Mouse (Mus musculus) embryonic facial prominence, embryonic 11.5 days (tissue): ENCODE data around the gene Nes. TPM values are rescaled to one million over a fixed set of nuclear protein-coding genes. Genes with fewer than 3 reads are reported as not detected.

Experiments used
- ATAC-seq: fragments of 200-750 bp; cut with Nextera tagmentation; replicated peaks from 2 replicates; pipeline ENCODE4 v1.8.0; 2017; ENCODE audit warnings: low read depth; ENCODE audit not compliant: insufficient number of reproducible peaks, low FRiP score, low TSS enrichment
- DNase-seq: peaks from one replicate; pipeline ENCODE4 v3.0.0-alpha.2; 2015; ENCODE audit warnings: low spot score
- H3K27ac ChIP-seq: fragments of 300-500 bp; sonication (generic); replicated peaks from 2 replicates; pipeline ENCODE4 v1.5.1; 2014; ENCODE audit warnings: mild to moderate bottlenecking, low read depth, low read length, control low read depth
- H3K27me3 ChIP-seq: fragments of 300-500 bp; sonication (generic); 2 replicates; pipeline ENCODE4 v1.6.1; 2014; ENCODE audit warnings: mild to moderate bottlenecking, low read length, moderate library complexity, mixed read lengths; ENCODE audit not compliant: control insufficient read depth, insufficient read depth
- H3K36me3 ChIP-seq: fragments of 300-500 bp; sonication (generic); replicated peaks from 2 replicates; pipeline ENCODE4 v1.6.1; 2014; ENCODE audit warnings: low read depth, mild to moderate bottlenecking, low read length, moderate library complexity, mixed read lengths; ENCODE audit not compliant: control insufficient read depth, insufficient read depth
- H3K4me1 ChIP-seq: fragments of 300-500 bp; sonication (generic); 2 replicates; pipeline ENCODE4 v1.6.1; 2014; ENCODE audit warnings: low read length, mixed read lengths; ENCODE audit not compliant: control insufficient read depth, insufficient read depth
- H3K4me2 ChIP-seq: fragments of 300-500 bp; sonication (generic); 2 replicates; pipeline ENCODE4 v1.6.1; 2014; ENCODE audit warnings: low read depth, mild to moderate bottlenecking, control low read depth, low read length, moderate library complexity
- H3K4me3 ChIP-seq: fragments of 300-500 bp; sonication (generic); 2 replicates; pipeline ENCODE4 v1.5.1; 2014; ENCODE audit warnings: low read depth, low read length, control low read depth
- H3K9ac ChIP-seq: fragments of 300-500 bp; sonication (generic); replicated peaks from 2 replicates; pipeline ENCODE4 v1.6.1; 2014; ENCODE audit warnings: mild to moderate bottlenecking, control low read depth, low read length
- H3K9me3 ChIP-seq: fragments of 300-500 bp; sonication (generic); replicated peaks from 2 replicates; pipeline ENCODE4 v1.6.1; 2016; ENCODE audit warnings: mild to moderate bottlenecking, low read length, inconsistent platforms, mixed read lengths; ENCODE audit not compliant: control insufficient read depth
- WGBS: fragments of 180-500 bp; shearing (Covaris S2); extraction: QIAGEN DNeasy Blood & Tissue Kit; methylation state at CpG from one replicate; pipeline ENCODE4 v1.1.7; 2014; 5-methylcytosine and 5-hydroxymethylcytosine counted together
- polyA plus RNA-seq: library from polyadenylated mRNA; unstranded; fragments of >200 nt; fragmentation: Nextera tagmentation; extraction: Ambion mirVana; gene quantifications from 2 replicates; pipeline ENCODE4 v1.2.1, GENCODE M21; 2014

The Nes gene
- polyA plus RNA-seq, 1 experiment from 2014 or later, result 16.2 TPM

DNA sequence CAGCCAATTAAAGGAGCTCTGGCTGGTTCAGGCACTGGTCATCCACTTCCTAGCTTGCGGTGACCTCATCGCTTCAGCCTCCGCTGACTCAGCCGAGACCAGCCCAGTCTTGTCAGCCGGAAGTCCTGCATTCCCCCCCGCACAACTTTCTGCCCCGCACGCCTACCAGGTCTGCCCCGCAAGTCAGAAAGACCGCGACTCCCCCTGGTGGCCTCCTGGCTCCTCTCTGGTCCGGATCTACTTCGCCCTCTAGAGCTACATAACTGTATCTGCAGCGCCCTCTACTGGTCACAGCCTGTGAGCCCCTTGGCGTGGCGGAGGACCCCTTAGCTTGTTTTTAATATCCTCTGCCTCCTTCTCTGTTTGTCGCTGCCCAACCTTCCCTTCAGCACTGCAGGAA is 16.0 kb downstream of the Nes start:
- DNase-seq (peak; percentile 100), ATAC-seq (peak; percentile 79)
- Histone ChIP-seq H3K4me1 (peaks cover 17% of the 10 kb centered on the region), H3K27ac (no peak overlapping the region), H3K27me3 (peaks cover 12% of the 10 kb centered on the region), H3K4me3 (peak overlapping the region; percentile 27), H3K36me3 (no peaks in the 10 kb centered on the region), H3K9ac (peak overlapping the region; percentile 18; the same call in 1 of the 2 replicates), H3K4me2 (peak overlapping the region; percentile 77), H3K9me3 (no peaks in the 10 kb centered on the region)
- under 1% methylated on average over 17 of the region's 17 CpGs for WGBS

DNA sequence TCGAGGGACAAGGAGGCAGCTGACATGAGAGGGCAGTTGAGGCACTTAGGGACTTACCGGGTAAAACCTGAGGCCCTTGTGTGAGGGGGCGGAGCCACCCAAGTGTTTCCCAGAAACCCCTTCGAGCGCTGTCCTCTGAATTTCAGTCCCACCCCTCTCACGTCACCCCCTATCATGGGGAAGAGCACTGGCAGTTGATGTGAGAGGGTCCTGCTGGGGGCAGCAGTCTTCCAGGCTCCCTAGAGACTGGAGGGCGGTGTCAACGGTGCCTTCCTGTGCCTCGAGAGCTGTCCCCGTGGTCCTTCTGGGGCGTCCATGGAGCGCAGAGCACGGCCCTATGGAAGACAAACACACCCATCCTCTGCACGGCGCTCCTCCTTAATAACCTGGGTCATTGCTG is 16.8 kb downstream of the Nes start:
- peaks cover 11% of the 10 kb centered on the region for H3K4me1 ChIP-seq
- H3K4me3 ChIP-seq, result peak overlapping the region; percentile 27
- peak; percentile 79 for DNase-seq
- WGBS, result under 1% methylated on average over 15 of the region's 15 CpGs
- peaks cover 16% of the 10 kb centered on the region for H3K27me3 ChIP-seq
- H3K36me3 ChIP-seq, result no peaks in the 10 kb centered on the region
- no peak overlapping the region for H3K27ac ChIP-seq
- ATAC-seq, result peak; percentile 22; the same call in 1 of the 2 replicates
- H3K4me2 ChIP-seq, result peak overlapping the region; percentile 77
- peak overlapping the region; percentile 58 for H3K9ac ChIP-seq
- H3K9me3 ChIP-seq, result no peaks in the 10 kb centered on the region

DNA sequence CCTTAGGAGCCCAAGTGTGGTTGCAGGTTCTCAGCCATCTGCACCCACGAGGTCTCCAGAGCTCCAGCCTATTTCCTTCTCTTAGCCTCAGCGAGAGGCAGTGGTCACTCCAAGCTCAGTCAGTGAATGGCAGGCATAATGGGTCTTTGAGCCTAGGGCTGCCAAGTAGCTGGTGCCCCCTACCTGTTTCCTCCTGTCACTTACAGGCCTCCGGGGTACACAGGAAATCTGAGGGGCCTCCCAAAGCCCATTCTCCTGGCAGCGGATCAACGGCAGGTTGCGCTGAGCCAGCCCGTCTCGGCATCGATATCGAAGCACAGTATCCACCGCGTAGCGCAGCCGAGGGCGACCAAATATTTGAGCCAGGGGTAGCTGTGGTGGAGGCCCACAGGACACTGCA is 17.2 kb downstream of the Nes start:
- DNase-seq (no peak), ATAC-seq (no peak)
- 4% methylated on average over 15 of the region's 15 CpGs for WGBS
- Histone ChIP-seq H3K4me2 (peak overlapping the region; percentile 77), H3K9me3 (no peaks in the 10 kb centered on the region), H3K4me3 (peak overlapping the region; percentile 27; the same call in 1 of the 2 replicates), H3K9ac (peak overlapping the region; percentile 58), H3K4me1 (peaks cover 7% of the 10 kb centered on the region), H3K27ac (no peak overlapping the region), H3K27me3 (peaks cover 19% of the 10 kb centered on the region), H3K36me3 (no peaks in the 10 kb centered on the region)

DNA sequence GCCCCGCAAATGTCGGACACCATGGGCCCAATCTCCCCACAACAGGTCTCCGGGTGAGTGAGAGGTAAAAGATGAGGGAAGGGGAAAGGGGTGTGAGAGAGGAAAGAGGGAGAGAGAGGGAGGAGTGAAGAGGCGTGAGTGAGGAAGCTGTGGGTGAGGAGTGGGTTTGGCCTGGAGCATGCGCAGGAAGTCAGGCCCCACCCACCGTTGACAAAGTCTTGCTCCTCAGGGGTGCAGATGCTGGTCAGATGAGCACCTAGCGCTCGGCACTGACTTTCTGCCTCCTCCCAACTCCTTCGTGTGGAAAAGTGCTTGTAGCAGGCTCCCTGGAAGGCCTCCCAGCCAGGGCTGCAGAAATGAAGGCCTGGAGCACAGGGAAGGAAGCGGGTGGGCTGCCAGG is 19.1 kb downstream of the Nes start:
- no peak overlapping the region for H3K4me3 ChIP-seq
- H3K27ac ChIP-seq, result no peak overlapping the region

DNA sequence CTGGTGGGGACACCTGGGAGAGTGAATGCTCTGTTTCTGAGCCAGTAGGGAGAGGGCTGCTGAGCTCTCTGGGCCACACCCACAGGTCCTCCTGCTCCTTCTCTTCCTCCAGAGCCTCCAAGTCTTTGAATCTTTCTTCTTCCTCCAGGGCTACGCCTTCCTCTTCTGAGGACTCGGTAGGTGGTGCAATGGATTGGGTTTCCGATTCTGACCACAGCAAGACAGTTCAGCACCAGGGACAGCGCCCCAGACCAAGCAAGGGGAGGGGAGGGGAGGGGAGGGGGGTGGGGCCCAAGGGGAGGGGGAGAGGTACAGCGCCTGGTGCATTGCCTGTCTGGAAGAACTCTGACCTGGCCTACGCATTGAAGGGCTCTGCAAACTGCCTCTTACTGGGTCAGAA is 22.6 kb downstream of the Nes start:
- peaks cover 2% of the 10 kb centered on the region for H3K4me1 ChIP-seq

More for the DNA sequence above, 19.1 kb downstream of the Nes start:
- ATAC-seq (no peak), DNase-seq (no peak)
- H3K9ac ChIP-seq, result no peak overlapping the region
- no peaks in the 10 kb centered on the region for H3K9me3 ChIP-seq
- H3K4me1 ChIP-seq, result peaks cover 2% of the 10 kb centered on the region
- WGBS, result 18% methylated on average over 10 of the region's 10 CpGs
- peaks cover 23% of the 10 kb centered on the region for H3K27me3 ChIP-seq
- no peak overlapping the region for H3K4me2 ChIP-seq
- H3K36me3 ChIP-seq, result no peaks in the 10 kb centered on the region

DNA sequence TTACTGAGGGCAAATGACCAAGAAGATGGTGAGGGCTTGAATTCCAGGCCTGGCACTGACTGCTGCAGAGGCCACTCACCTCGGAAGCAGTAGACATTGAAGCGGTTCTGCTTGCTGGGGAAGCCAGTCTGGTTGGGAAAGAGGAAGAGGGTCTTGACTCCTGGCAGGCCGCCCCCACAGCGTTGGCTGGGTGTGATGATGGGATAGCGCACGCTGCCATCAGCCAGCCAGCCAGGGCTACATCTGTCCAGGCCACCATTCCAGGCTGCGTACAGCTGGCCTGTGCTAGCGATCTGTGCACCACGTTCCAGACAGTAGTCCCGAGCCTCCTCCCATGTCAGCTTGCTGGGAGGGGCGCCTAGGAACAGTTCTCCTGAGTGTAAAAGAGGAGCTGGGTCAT is 24.5 kb downstream of the Nes start:
- Histone ChIP-seq H3K27ac (no peak overlapping the region), H3K36me3 (no peaks in the 10 kb centered on the region), H3K4me3 (no peak overlapping the region), H3K9ac (no peak overlapping the region), H3K9me3 (no peaks in the 10 kb centered on the region), H3K4me1 (peaks cover 7% of the 10 kb centered on the region), H3K4me2 (no peak overlapping the region), H3K27me3 (peaks cover 71% of the 10 kb centered on the region)
- DNase-seq (no peak), ATAC-seq (no peak)
- 28% methylated on average over 11 of the region's 11 CpGs for WGBS

More for the DNA sequence above, 22.6 kb downstream of the Nes start:
- Histone ChIP-seq H3K27ac (no peak overlapping the region), H3K9ac (no peak overlapping the region), H3K9me3 (no peaks in the 10 kb centered on the region), H3K4me2 (no peak overlapping the region), H3K27me3 (peaks cover 58% of the 10 kb centered on the region), H3K4me3 (no peak overlapping the region), H3K36me3 (no peaks in the 10 kb centered on the region)
- peak; percentile 82 for DNase-seq
- ATAC-seq, result no peak
- WGBS, result 0% methylated on average over 6 of the region's 6 CpGs

DNA sequence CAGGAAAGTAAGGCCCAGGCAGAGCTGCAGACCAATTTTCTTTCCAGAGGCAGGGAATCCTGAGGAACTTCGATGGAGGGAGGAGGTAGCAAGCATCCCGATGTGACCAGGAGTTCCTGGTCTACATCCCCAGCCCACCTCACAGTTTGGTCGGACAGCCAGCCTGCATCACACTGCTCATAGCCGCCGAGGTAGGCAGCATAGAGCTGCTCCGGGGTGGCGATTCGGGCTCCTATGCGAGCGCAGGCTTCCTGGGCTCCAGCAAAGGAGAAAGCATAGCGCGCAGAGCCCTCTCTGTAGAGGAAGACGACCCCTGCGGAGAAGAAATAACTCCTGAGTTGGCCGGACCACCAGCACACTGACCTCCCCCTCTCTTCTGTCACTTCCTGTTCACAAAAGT is 25.5 kb downstream of the Nes start:
- H3K9me3 ChIP-seq, result no peaks in the 10 kb centered on the region
- ATAC-seq (no peak), DNase-seq (no peak)
- no peak overlapping the region for H3K4me3 ChIP-seq
- H3K9ac ChIP-seq, result no peak overlapping the region
- peaks cover 7% of the 10 kb centered on the region for H3K4me1 ChIP-seq
- under 1% methylated on average over 15 of the region's 15 CpGs for WGBS
- H3K27me3 ChIP-seq, result peaks cover 76% of the 10 kb centered on the region
- H3K36me3 ChIP-seq, result no peaks in the 10 kb centered on the region
- H3K4me2 ChIP-seq, result no peak overlapping the region
- H3K27ac ChIP-seq, result no peak overlapping the region

DNA sequence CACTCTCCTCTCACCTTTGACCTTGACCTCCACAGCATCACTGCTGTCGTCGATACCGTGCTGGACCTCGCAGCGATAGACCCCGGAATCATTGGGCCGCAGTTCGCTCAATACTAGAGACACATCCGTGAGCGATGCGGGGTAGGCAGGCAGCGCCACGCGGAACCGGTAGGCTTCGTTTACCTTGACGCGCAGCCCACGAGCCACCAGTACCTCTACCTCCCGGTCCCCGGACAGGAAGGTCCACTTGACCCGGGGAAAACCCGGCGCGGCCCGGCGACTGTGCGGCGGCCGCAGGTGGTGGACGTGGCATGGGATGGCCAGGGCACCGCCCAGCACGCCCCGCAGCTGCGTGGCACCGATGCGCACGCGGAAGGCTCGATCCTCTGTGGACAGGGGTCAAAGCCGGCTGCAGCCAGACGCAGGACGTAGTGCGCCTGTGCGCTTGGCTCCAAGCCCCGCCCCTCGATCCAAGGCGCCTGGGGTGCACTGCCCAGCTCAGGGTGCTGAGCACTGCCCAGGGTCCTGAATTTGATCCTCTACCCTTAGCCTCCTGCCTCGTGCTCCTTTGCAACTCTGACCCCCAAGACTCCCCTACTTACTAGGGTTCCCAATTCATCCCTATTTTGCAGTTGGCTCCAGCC is 26.2 kb downstream of the Nes start:
- Histone ChIP-seq H3K9me3 (no peaks in the 10 kb centered on the region), H3K4me3 (peak overlapping the region; percentile 25), H3K4me2 (peak overlapping the region; percentile 57), H3K27me3 (peaks cover 82% of the 10 kb centered on the region), H3K4me1 (peaks cover 7% of the 10 kb centered on the region), H3K36me3 (no peaks in the 10 kb centered on the region), H3K9ac (no peak overlapping the region; the same call in 1 of the 2 replicates), H3K27ac (no peak overlapping the region)
- 0 out of 2 replicates have a peak, but pooled peaks have one; percentile 36 for ATAC-seq
- DNase-seq, result no peak
- under 1% methylated on average over 49 of the region's 49 CpGs for WGBS
